Mouse (Mus musculus) midbrain, embryonic 10.5 days (tissue): Measurements from ENCODE around the gene Adamts17. TPM values are rescaled to one million over a fixed set of nuclear protein-coding genes. Genes with fewer than 3 reads are reported as not detected.

ENCODE experiments used
- DNase-seq: peaks from one replicate; pipeline ENCODE4 v3.0.0-alpha.2; 2017; ENCODE audit warnings: low spot score
- H3K27ac ChIP-seq: fragments of 300-500 bp; sonication (generic); replicated peaks from 2 replicates; pipeline ENCODE4 v1.5.1; 2016; ENCODE audit warnings: mild to moderate bottlenecking
- H3K27me3 ChIP-seq: fragments of 300-500 bp; sonication (generic); 2 replicates; pipeline ENCODE4 v1.6.1; 2016; ENCODE audit warnings: low read depth, mild to moderate bottlenecking; ENCODE audit not compliant: poor library complexity, severe bottlenecking
- H3K36me3 ChIP-seq: fragments of 300-500 bp; sonication (generic); 2 replicates; pipeline ENCODE4 v1.6.1; 2016; ENCODE audit warnings: mild to moderate bottlenecking, moderate library complexity
- H3K4me1 ChIP-seq: fragments of 300-500 bp; sonication (generic); 2 replicates; pipeline ENCODE4 v1.6.1; 2016
- H3K4me3 ChIP-seq: fragments of 300-500 bp; sonication (generic); 2 replicates; pipeline ENCODE4 v1.5.1; 2016; ENCODE audit warnings: mild to moderate bottlenecking, moderate library complexity
- H3K9me3 ChIP-seq: fragments of 300-500 bp; sonication (generic); replicated peaks from 2 replicates; pipeline ENCODE4 v1.6.1; 2016; ENCODE audit warnings: mild to moderate bottlenecking
- WGBS: fragments of 180-500 bp; shearing (Covaris S2); methylation state at CpG from one replicate; pipeline ENCODE4 v1.1.7; 2016; 5-methylcytosine and 5-hydroxymethylcytosine counted together
- polyA plus RNA-seq: library from polyadenylated mRNA; unstranded; fragments of >200 nt; fragmentation: Nextera tagmentation; extraction: Ambion mirVana; gene quantifications from 2 replicates; pipeline ENCODE4 v1.2.1, GENCODE M21; 2016

Adamts17 gene
- polyA plus RNA-seq, 1 experiment from 2014 or later = 0.75 TPM

DNA sequence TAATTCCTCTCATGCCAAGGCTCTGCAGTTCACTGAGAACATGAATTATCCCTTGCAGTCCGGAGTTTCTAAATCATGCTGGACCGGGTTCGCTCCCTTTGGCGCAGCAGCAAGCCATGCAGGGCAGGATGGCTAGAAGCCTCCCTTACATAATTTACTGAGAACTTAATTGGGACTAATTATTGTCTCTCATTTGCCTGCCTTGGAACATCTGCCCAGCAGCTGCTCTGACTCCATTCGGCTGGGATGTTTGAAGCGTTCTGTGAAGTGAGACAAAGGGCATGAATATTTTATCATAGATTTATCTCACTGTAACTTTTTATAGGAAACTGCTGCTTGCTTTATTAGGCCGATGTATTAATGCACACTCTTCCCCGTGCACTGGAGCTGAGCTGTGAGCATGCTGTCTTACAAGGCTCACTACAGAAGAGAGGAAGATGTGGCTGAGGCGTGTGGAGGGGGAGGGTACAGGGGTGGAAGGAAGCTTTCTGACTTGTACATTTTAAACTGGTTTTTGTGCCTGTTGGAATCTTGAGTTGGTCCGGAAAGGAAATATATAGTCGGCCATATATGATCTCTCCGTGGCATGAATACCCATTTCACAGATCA lies 271.1 kb downstream of the Adamts17 start:
- no peak for DNase-seq
- Histone ChIP-seq H3K9me3 (no peaks in the 10 kb centered on the region), H3K27ac (no peak overlapping the region), H3K36me3 (no peaks in the 10 kb centered on the region), H3K4me3 (no peak overlapping the region), H3K27me3 (no peaks in the 10 kb centered on the region), H3K4me1 (peaks cover 7% of the 10 kb centered on the region)
- WGBS = 94% methylated on average over 12 of the region's 12 CpGs

GRCm38 (mm10) chr7:67112495-67113216 lies 273.1 kb downstream of the Adamts17 start:
- H3K27ac ChIP-seq = no peak overlapping the region
- WGBS = 82% methylated on average over 14 of the region's 14 CpGs

GRCm38 (mm10) chr7:67114056-67114455 lies 274.5 kb downstream of the Adamts17 start:
- no peaks in the 10 kb centered on the region for H3K27me3 ChIP-seq
- WGBS = 93% methylated on average over 3 of the region's 3 CpGs
- no peaks in the 10 kb centered on the region for H3K9me3 ChIP-seq
- DNase-seq = no peak
- H3K27ac ChIP-seq = no peak overlapping the region
- peaks cover 7% of the 10 kb centered on the region for H3K4me1 ChIP-seq
- H3K4me3 ChIP-seq = no peak overlapping the region
- H3K36me3 ChIP-seq = no peaks in the 10 kb centered on the region

More at GRCm38 (mm10) chr7:67112495-67113216, 273.1 kb downstream of the Adamts17 start:
- no peak overlapping the region for H3K4me3 ChIP-seq
- no peak for DNase-seq
- H3K36me3 ChIP-seq = no peaks in the 10 kb centered on the region
- no peaks in the 10 kb centered on the region for H3K9me3 ChIP-seq
- H3K4me1 ChIP-seq = peaks cover 7% of the 10 kb centered on the region
- no peaks in the 10 kb centered on the region for H3K27me3 ChIP-seq

- H3K4me3 ChIP-seq = no peak overlapping the region
- H3K4me1 ChIP-seq = peaks cover 7% of the 10 kb centered on the region
- H3K36me3 ChIP-seq = no peaks in the 10 kb centered on the region
- 98% methylated on average over 3 of the region's 3 CpGs for WGBS
- H3K27ac ChIP-seq = no peak overlapping the region
- no peaks in the 10 kb centered on the region for H3K9me3 ChIP-seq
- H3K27me3 ChIP-seq = no peaks in the 10 kb centered on the region
- DNase-seq = no peak
These were observed 275.5 kb downstream of the Adamts17 start for GRCm38 (mm10) chr7:67115056-67115455.

- Histone ChIP-seq H3K36me3 (no peaks in the 10 kb centered on the region), H3K4me3 (no peak overlapping the region), H3K4me1 (0 out of 2 replicates have a peak, but pooled peaks cover 3% of the 10 kb centered on the region), H3K27me3 (no peaks in the 10 kb centered on the region), H3K9me3 (no peaks in the 10 kb centered on the region), H3K27ac (no peak overlapping the region)
- WGBS = 72% methylated on average over 2 of the region's 2 CpGs
- no peak for DNase-seq
These were observed 295.6 kb downstream of the Adamts17 start for GRCm38 (mm10) chr7:67135140-67135539.

GRCm38 (mm10) chr7:67142347-67143015 lies 302.9 kb downstream of the Adamts17 start:
- no peak overlapping the region for H3K4me3 ChIP-seq
- no peaks in the 10 kb centered on the region for H3K27me3 ChIP-seq
- H3K27ac ChIP-seq = no peak overlapping the region
- no peak for DNase-seq
- peaks cover 9% of the 10 kb centered on the region for H3K4me1 ChIP-seq
- no peaks in the 10 kb centered on the region for H3K36me3 ChIP-seq
- no peaks in the 10 kb centered on the region for H3K9me3 ChIP-seq
- WGBS = 42% methylated on average over 11 of the region's 11 CpGs

- peaks cover 9% of the 10 kb centered on the region for H3K4me1 ChIP-seq
- WGBS = 89% methylated on average over 7 of the region's 7 CpGs
- no peaks in the 10 kb centered on the region for H3K36me3 ChIP-seq
- no peak for DNase-seq
- no peak overlapping the region for H3K4me3 ChIP-seq
- H3K27ac ChIP-seq = no peak overlapping the region; the same call in 1 of the 2 replicates
- H3K27me3 ChIP-seq = no peaks in the 10 kb centered on the region
- H3K9me3 ChIP-seq = no peaks in the 10 kb centered on the region
These were observed 306.2 kb downstream of the Adamts17 start for GRCm38 (mm10) chr7:67145748-67146147.

GRCm38 (mm10) chr7:67146151-67146550 lies 306.6 kb downstream of the Adamts17 start:
- H3K4me1 ChIP-seq = peaks cover 9% of the 10 kb centered on the region
- no peak overlapping the region for H3K4me3 ChIP-seq
- no peak overlapping the region; the same call in 1 of the 2 replicates for H3K27ac ChIP-seq
- no peaks in the 10 kb centered on the region for H3K36me3 ChIP-seq
- H3K9me3 ChIP-seq = no peaks in the 10 kb centered on the region
- DNase-seq = no peak
- no peaks in the 10 kb centered on the region for H3K27me3 ChIP-seq
- WGBS = 85% methylated on average over 6 of the region's 6 CpGs

DNA sequence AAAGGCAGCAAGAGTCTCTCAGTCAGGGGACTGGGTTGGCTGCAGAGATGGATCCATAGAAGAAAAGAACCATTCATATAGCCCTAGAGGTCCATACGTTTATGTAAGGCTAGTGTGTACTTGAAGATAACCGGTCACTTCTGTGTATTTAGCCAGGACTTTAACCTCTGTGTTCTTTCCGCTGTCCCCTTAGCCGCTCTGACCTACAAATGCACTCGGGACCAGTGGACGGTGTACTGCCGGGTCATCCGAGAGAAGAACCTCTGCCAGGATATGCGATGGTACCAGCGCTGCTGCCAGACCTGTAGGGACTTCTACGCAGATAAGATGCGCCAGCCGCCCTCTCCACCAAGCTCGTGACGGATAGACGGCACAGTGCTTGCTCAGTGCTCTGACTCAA lies 310.2 kb downstream of the Adamts17 start:
- no peak for DNase-seq
- Histone ChIP-seq H3K36me3 (no peaks in the 10 kb centered on the region), H3K27ac (no peak overlapping the region), H3K4me3 (no peak overlapping the region), H3K9me3 (0 out of 2 replicates have a peak, but pooled peaks cover 4% of the 10 kb centered on the region), H3K4me1 (no peaks in the 10 kb centered on the region), H3K27me3 (no peaks in the 10 kb centered on the region)
- WGBS = 96% methylated on average over 16 of the region's 16 CpGs

DNA sequence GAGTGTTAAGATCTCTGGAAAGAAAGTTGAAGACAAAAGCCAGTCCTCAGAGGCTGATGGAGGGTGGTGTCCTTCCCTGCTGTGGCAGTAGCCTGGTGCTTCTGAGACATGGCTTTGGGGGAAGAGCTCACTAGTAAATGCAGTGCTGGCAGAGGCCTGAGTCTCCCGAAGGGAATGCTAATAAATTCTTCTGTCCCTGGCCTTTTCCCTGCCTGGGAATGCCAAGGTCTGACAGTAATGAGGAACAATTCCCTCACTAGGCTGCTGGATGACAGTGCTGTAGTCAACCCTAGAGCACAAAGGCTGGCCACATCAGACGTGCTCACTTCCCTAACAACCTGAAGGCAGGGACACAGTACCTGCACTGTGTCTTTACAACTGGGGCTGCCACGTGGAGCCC lies 313.1 kb downstream of the Adamts17 start:
- H3K27ac ChIP-seq = no peak overlapping the region
- H3K4me3 ChIP-seq = no peak overlapping the region
- no peaks in the 10 kb centered on the region for H3K36me3 ChIP-seq
- H3K9me3 ChIP-seq = 0 out of 2 replicates have a peak, but pooled peaks cover 4% of the 10 kb centered on the region
- DNase-seq = no peak
- 53% methylated on average over 3 of the region's 3 CpGs for WGBS
- no peaks in the 10 kb centered on the region for H3K27me3 ChIP-seq
- no peaks in the 10 kb centered on the region for H3K4me1 ChIP-seq

GRCm38 (mm10) chr7:67162135-67162534 lies 322.6 kb downstream of the Adamts17 start:
- no peak for DNase-seq
- H3K9me3 ChIP-seq = no peaks in the 10 kb centered on the region; the same call in 1 of the 2 replicates
- H3K27ac ChIP-seq = no peak overlapping the region
- H3K27me3 ChIP-seq = no peaks in the 10 kb centered on the region
- no peaks in the 10 kb centered on the region for H3K36me3 ChIP-seq
- WGBS = 89% methylated on average over 8 of the region's 8 CpGs
- H3K4me3 ChIP-seq = no peak overlapping the region
- no peaks in the 10 kb centered on the region for H3K4me1 ChIP-seq

- DNase-seq = no peak
- Histone ChIP-seq H3K27me3 (no peaks in the 10 kb centered on the region), H3K4me1 (peaks cover 3% of the 10 kb centered on the region; the same call in 1 of the 2 replicates), H3K27ac (no peak overlapping the region), H3K4me3 (no peak overlapping the region), H3K9me3 (no peaks in the 10 kb centered on the region), H3K36me3 (no peaks in the 10 kb centered on the region)
- WGBS = 95% methylated on average over 9 of the region's 9 CpGs
These were observed 328.8 kb downstream of the Adamts17 start for GRCm38 (mm10) chr7:67168288-67168687.
